Mouse (Mus musculus) liver, embryonic 16.5 days (tissue): Measurements from ENCODE around the gene Arhgap23. TPM values are rescaled to one million over a fixed set of nuclear protein-coding genes. Genes with fewer than 3 reads are reported as not detected.

Experiments used
- ATAC-seq: fragments of 200-750 bp; cut with Nextera tagmentation; 2 replicates; pipeline ENCODE4 v1.8.0; 2017; ENCODE audit warnings: low read depth, mild to moderate bottlenecking, moderate number of reproducible peaks, moderate library complexity
- H3K27ac ChIP-seq: fragments of 300-500 bp; sonication (generic); 2 replicates; pipeline ENCODE4 v1.5.1; 2014; ENCODE audit warnings: mild to moderate bottlenecking, low read length
- H3K27me3 ChIP-seq: fragments of 300-500 bp; sonication (generic); 2 replicates; pipeline ENCODE4 v1.6.1; 2014; ENCODE audit warnings: low read depth, low read length, mixed read lengths; ENCODE audit not compliant: control insufficient read depth, insufficient read depth
- H3K36me3 ChIP-seq: fragments of 300-500 bp; sonication (generic); 2 replicates; pipeline ENCODE4 v1.6.1; 2014; ENCODE audit warnings: mild to moderate bottlenecking; ENCODE audit not compliant: control insufficient read depth, insufficient read depth
- H3K4me1 ChIP-seq: fragments of 300-500 bp; sonication (generic); 2 replicates; pipeline ENCODE4 v1.6.1; 2014; ENCODE audit warnings: low read depth, low read length, mixed read lengths; ENCODE audit not compliant: control insufficient read depth
- H3K4me2 ChIP-seq: fragments of 300-500 bp; sonication (generic); 2 replicates; pipeline ENCODE4 v1.6.1; 2014; ENCODE audit warnings: low read depth, low read length, mixed read lengths
- H3K4me3 ChIP-seq: fragments of 300-500 bp; sonication (generic); 2 replicates; pipeline ENCODE4 v1.5.1; 2014; ENCODE audit warnings: low read depth, mild to moderate bottlenecking, low read length
- H3K9ac ChIP-seq: fragments of 300-500 bp; sonication (generic); 2 replicates; pipeline ENCODE4 v1.6.1; 2014; ENCODE audit warnings: low read depth, low read length
- H3K9me3 ChIP-seq: fragments of 300-500 bp; sonication (generic); replicated peaks from 2 replicates; pipeline ENCODE4 v1.6.1; 2016; ENCODE audit warnings: low read length; ENCODE audit not compliant: control insufficient read depth
- WGBS: fragments of 180-500 bp; shearing (Covaris S2); extraction: QIAGEN DNeasy Blood & Tissue Kit; methylation state at CpG from one replicate; pipeline ENCODE4 v1.1.7; 2014; ENCODE audit not compliant: insufficient replicate concordance; 5-methylcytosine and 5-hydroxymethylcytosine counted together
- polyA plus RNA-seq: library from polyadenylated mRNA; unstranded; fragments of >200 nt; fragmentation: Nextera tagmentation; extraction: Ambion mirVana; gene quantifications from 2 replicates; pipeline ENCODE4 v1.2.1, GENCODE M21; 2015

The Arhgap23 gene
- polyA plus RNA-seq, 1 experiment from 2014 or later, result 5.4 TPM

GRCm38 (mm10) chr11:97539622-97540021 lies 124.3 kb downstream of the Arhgap23 start:
- H3K27me3 ChIP-seq, result peaks cover 59% of the 10 kb centered on the region
- H3K9me3 ChIP-seq, result no peaks in the 10 kb centered on the region
- H3K27ac ChIP-seq, result no peak overlapping the region
- H3K4me1 ChIP-seq, result no peaks in the 10 kb centered on the region; the same call in 1 of the 2 replicates
- 44% methylated on average over 5 of the region's 5 CpGs for whole genome bisulfite sequencing
- no peak overlapping the region for H3K4me2 ChIP-seq
- no peaks in the 10 kb centered on the region for H3K36me3 ChIP-seq
- H3K4me3 ChIP-seq, result no peak overlapping the region
- no peak for ATAC-seq
- H3K9ac ChIP-seq, result no peak overlapping the region

GRCm38 (mm10) chr11:97540136-97540535 lies 124.8 kb downstream of the Arhgap23 start:
- H3K27ac ChIP-seq, result no peak overlapping the region
- no peaks in the 10 kb centered on the region for H3K4me1 ChIP-seq
- H3K4me3 ChIP-seq, result no peak overlapping the region
- H3K9ac ChIP-seq, result no peak overlapping the region
- H3K36me3 ChIP-seq, result no peaks in the 10 kb centered on the region
- no peak; the same call in 1 of the 2 replicates for ATAC-seq
- peaks cover 59% of the 10 kb centered on the region for H3K27me3 ChIP-seq
- H3K9me3 ChIP-seq, result no peaks in the 10 kb centered on the region
- WGBS, result 2% methylated on average over 3 of the region's 3 CpGs
- no peak overlapping the region for H3K4me2 ChIP-seq

- 34% methylated on average over 3 of the region's 3 CpGs for WGBS
- Histone ChIP-seq H3K36me3 (no peaks in the 10 kb centered on the region), H3K4me2 (no peak overlapping the region), H3K9me3 (no peaks in the 10 kb centered on the region), H3K27me3 (peaks cover 59% of the 10 kb centered on the region), H3K27ac (no peak overlapping the region), H3K4me3 (no peak overlapping the region), H3K9ac (no peak overlapping the region), H3K4me1 (no peaks in the 10 kb centered on the region)
- ATAC-seq, result no peak
These were observed 125.3 kb downstream of the Arhgap23 start for GRCm38 (mm10) chr11:97540604-97541003.

- H3K27me3 ChIP-seq, result peaks cover 59% of the 10 kb centered on the region
- no peak overlapping the region for H3K4me2 ChIP-seq
- no peaks in the 10 kb centered on the region for H3K9me3 ChIP-seq
- H3K36me3 ChIP-seq, result no peaks in the 10 kb centered on the region
- H3K4me3 ChIP-seq, result no peak overlapping the region
- H3K4me1 ChIP-seq, result peaks cover 2% of the 10 kb centered on the region; the same call in 1 of the 2 replicates
- WGBS, result 72% methylated on average over 22 of the region's 22 CpGs
- no peak for ATAC-seq
- H3K27ac ChIP-seq, result no peak overlapping the region
- H3K9ac ChIP-seq, result no peak overlapping the region
These were observed 127.1 kb downstream of the Arhgap23 start for GRCm38 (mm10) chr11:97542171-97543150.

- 51% methylated on average over 12 of the region's 12 CpGs for whole genome bisulfite sequencing
These were observed 127.9 kb downstream of the Arhgap23 start for GRCm38 (mm10) chr11:97543181-97543733.

GRCm38 (mm10) chr11:97543883-97544282 lies 128.6 kb downstream of the Arhgap23 start:
- no peak for ATAC-seq
- peaks cover 64% of the 10 kb centered on the region for H3K27me3 ChIP-seq
- no peak overlapping the region for H3K4me3 ChIP-seq
- no peak overlapping the region for H3K27ac ChIP-seq
- H3K9me3 ChIP-seq, result no peaks in the 10 kb centered on the region
- peaks cover 2% of the 10 kb centered on the region; the same call in 1 of the 2 replicates for H3K4me1 ChIP-seq
- H3K9ac ChIP-seq, result no peak overlapping the region
- no peaks in the 10 kb centered on the region for H3K36me3 ChIP-seq
- 64% methylated on average over 9 of the region's 9 CpGs for WGBS
- H3K4me2 ChIP-seq, result no peak overlapping the region

More at GRCm38 (mm10) chr11:97543181-97543733, 127.9 kb downstream of the Arhgap23 start:
- H3K9me3 ChIP-seq, result no peaks in the 10 kb centered on the region
- peaks cover 59% of the 10 kb centered on the region for H3K27me3 ChIP-seq
- no peak overlapping the region for H3K4me2 ChIP-seq
- no peak overlapping the region for H3K27ac ChIP-seq
- peaks cover 2% of the 10 kb centered on the region; the same call in 1 of the 2 replicates for H3K4me1 ChIP-seq
- no peak for ATAC-seq
- H3K36me3 ChIP-seq, result no peaks in the 10 kb centered on the region
- no peak overlapping the region for H3K4me3 ChIP-seq
- H3K9ac ChIP-seq, result no peak overlapping the region

GRCm38 (mm10) chr11:97545808-97546560 lies 130.7 kb downstream of the Arhgap23 start:
- 5% methylated on average over 26 of the region's 26 CpGs for WGBS
- Histone ChIP-seq H3K27ac (no peak overlapping the region), H3K9me3 (no peaks in the 10 kb centered on the region), H3K9ac (no peak overlapping the region), H3K36me3 (no peaks in the 10 kb centered on the region), H3K4me2 (peak overlapping the region; percentile 67), H3K4me3 (peak overlapping the region; percentile 52), H3K27me3 (peaks cover 81% of the 10 kb centered on the region), H3K4me1 (peaks cover 2% of the 10 kb centered on the region; the same call in 1 of the 2 replicates)
- ATAC-seq, result no peak

GRCm38 (mm10) chr11:97546804-97547411 lies 131.6 kb downstream of the Arhgap23 start:
- Histone ChIP-seq H3K4me2 (peak overlapping the region; percentile 67), H3K27me3 (peaks cover 86% of the 10 kb centered on the region), H3K9ac (no peak overlapping the region), H3K27ac (no peak overlapping the region), H3K4me1 (peaks cover 2% of the 10 kb centered on the region; the same call in 1 of the 2 replicates), H3K36me3 (no peaks in the 10 kb centered on the region), H3K9me3 (no peaks in the 10 kb centered on the region), H3K4me3 (peak overlapping the region; percentile 52)
- ATAC-seq, result no peak
- WGBS, result 0% methylated on average over 55 of the region's 73 CpGs
